Mouse (Mus musculus) layer of hippocampus, adult 18-20 months (tissue): ENCODE measurements around the gene Mllt3. TPM values are rescaled to one million over a fixed set of nuclear protein-coding genes. Genes with fewer than 3 reads are reported as not detected.

Experiments used
- DNase-seq, 2 experiments: peaks; one replicate each; pipeline ENCODE4 v3.0.0; 2022; ENCODE audit warnings: low spot score in 2 of 2
- total RNA-seq, 2 experiments: library from RNA; stranded (reverse); gene quantifications; 2 replicates each; pipeline ENCODE4 v1.2.3; 2021

The Mllt3 gene
- total RNA-seq, 2 experiments from 2014 or later, result 50.9 to 58.1 TPM

- peak; percentile 39 to 72 for DNase-seq
Measured at GRCm38 (mm10) chr4:87785132-87786074, 247.8 kb downstream of the Mllt3 start.

- DNase-seq, result no peak
Measured at GRCm38 (mm10) chr4:87783809-87784208, 249.4 kb downstream of the Mllt3 start.

- DNase-seq, result no peak
Measured at GRCm38 (mm10) chr4:87781971-87782370, 251.2 kb downstream of the Mllt3 start.

GRCm38 (mm10) chr4:87775721-87776120 lies 257.4 kb downstream of the Mllt3 start:
- peak in 1 of 2 experiments; percentile 28 for DNase-seq

GRCm38 (mm10) chr4:87774515-87774914 lies 258.6 kb downstream of the Mllt3 start:
- DNase-seq, result no peak

GRCm38 (mm10) chr4:87767711-87768561 lies 265.2 kb downstream of the Mllt3 start:
- DNase-seq, result no peak

- no peak for DNase-seq
Measured at GRCm38 (mm10) chr4:87765729-87766128, 267.4 kb downstream of the Mllt3 start.

- DNase-seq, result no peak
Measured at GRCm38 (mm10) chr4:87761075-87761474, 272.1 kb downstream of the Mllt3 start.

- DNase-seq, result no peak
Measured at GRCm38 (mm10) chr4:87760297-87760696, 272.9 kb downstream of the Mllt3 start.

- DNase-seq, result no peak
Measured at GRCm38 (mm10) chr4:87759625-87760024, 273.5 kb downstream of the Mllt3 start.

GRCm38 (mm10) chr4:87759110-87759509 lies 274.1 kb downstream of the Mllt3 start:
- DNase-seq, result no peak

- no peak for DNase-seq
Measured at GRCm38 (mm10) chr4:87751515-87751864, 281.7 kb downstream of the Mllt3 start.

- DNase-seq, result no peak
Measured at GRCm38 (mm10) chr4:87750856-87751514, 282.2 kb downstream of the Mllt3 start.

- DNase-seq, result no peak
Measured at GRCm38 (mm10) chr4:87749532-87750234, 283.5 kb downstream of the Mllt3 start.

- no peak for DNase-seq
Measured at GRCm38 (mm10) chr4:87745016-87745645, 288.0 kb downstream of the Mllt3 start.

- no peak for DNase-seq
Measured at GRCm38 (mm10) chr4:87739524-87740128, 293.5 kb downstream of the Mllt3 start.

GRCm38 (mm10) chr4:87739104-87739503 lies 294.1 kb downstream of the Mllt3 start:
- no peak for DNase-seq

GRCm38 (mm10) chr4:87737201-87737806 lies 295.9 kb downstream of the Mllt3 start:
- no peak for DNase-seq

- DNase-seq, result no peak
Measured at GRCm38 (mm10) chr4:87736779-87737178, 296.4 kb downstream of the Mllt3 start.
